Mouse (Mus musculus) gonadal fat pad, adult 2 months (tissue): ENCODE results near the gene Rab11a. TPM values are rescaled to one million over a fixed set of nuclear protein-coding genes. Genes with fewer than 3 reads are reported as not detected.
"Not testable (repeated sequence)": the region's sequence is repeated elsewhere in the genome, so short reads cannot be mapped to it uniquely, and the experiment has no call there.

Experiments
- DNase-seq: peaks from one replicate; pipeline ENCODE4 v3.0.0-alpha.2; 2012; ENCODE audit warnings: low read depth
- polyA plus RNA-seq: library from polyadenylated mRNA; depleted of rRNA; stranded (reverse); fragments of >200 nt; gene quantifications from 2 replicates; pipeline ENCODE4 v1.2.3, GENCODE M21; 2012; rRNA removed

Rab11a gene
- polyA plus RNA-seq, 1 experiment, result 124 TPM

GRCm38 (mm10) chr9:64693094-64693493 is 44.5 kb downstream of the Rab11a start:
- DNase-seq, result no peak

- DNase-seq, result no peak
Measured at GRCm38 (mm10) chr9:64691176-64691575, 46.4 kb downstream of the Rab11a start.

- no peak for DNase-seq
Measured at GRCm38 (mm10) chr9:64690771-64691170, 46.8 kb downstream of the Rab11a start.

GRCm38 (mm10) chr9:64688015-64688394 is 49.6 kb downstream of the Rab11a start:
- DNase-seq, result no peak

GRCm38 (mm10) chr9:64687122-64688014 is 50.2 kb downstream of the Rab11a start:
- no peak for DNase-seq

- DNase-seq, result not testable (repeated sequence)
Measured at GRCm38 (mm10) chr9:64671341-64672319, 65.9 kb downstream of the Rab11a start.

- no peak for DNase-seq
Measured at GRCm38 (mm10) chr9:64668001-64668400, 69.6 kb downstream of the Rab11a start.

- no peak for DNase-seq
Measured at GRCm38 (mm10) chr9:64667513-64667912, 70.0 kb downstream of the Rab11a start.

GRCm38 (mm10) chr9:64666549-64666948 is 71.0 kb downstream of the Rab11a start:
- DNase-seq, result no peak

Other genes with a start within 250 kb of the Rab11a start
- gene Dennd4a, start 73.6 kb upstream of the Rab11a start, polyA plus RNA-seq, result 7.7 and 10.5 TPM in 2 replicates
- gene Slc24a1, start 213.8 kb upstream of the Rab11a start, polyA plus RNA-seq, result 0.04 TPM in 2 replicates
- 17.1 and 17.7 TPM in 2 replicates for gene Ints14, start 223.1 kb upstream of the Rab11a start, polyA plus RNA-seq